Mouse (Mus musculus) heart, embryonic 16.5 days (tissue): ENCODE measurements at regions not wholly inside any gene's neighbourhood (a gene's known extent, or its start where the extent isn't known, plus 50 kb on each side); places are given as distances from the start of the nearest gene placed in this dataset.
A peak's percentile ranks its signal among the peaks of the same experiment; 100 is the strongest.

ENCODE experiments used
- ATAC-seq: fragments of 200-750 bp; cut with Nextera tagmentation; replicated peaks from 2 replicates; pipeline ENCODE4 v1.8.0; 2017; ENCODE audit warnings: moderate number of reproducible peaks; ENCODE audit not compliant: insufficient read depth, low FRiP score; ENCODE audit errors: extremely low read depth
- H3K27ac ChIP-seq: fragments of 300-500 bp; sonication (generic); 2 replicates; pipeline ENCODE4 v1.5.1; 2014; ENCODE audit warnings: mild to moderate bottlenecking, low read length, control low read depth, moderate library complexity
- H3K27me3 ChIP-seq: fragments of 300-500 bp; sonication (generic); 2 replicates; pipeline ENCODE4 v1.6.1; 2014; ENCODE audit warnings: low read length, mixed read lengths; ENCODE audit not compliant: control insufficient read depth, insufficient read depth
- H3K36me3 ChIP-seq: fragments of 300-500 bp; sonication (generic); 2 replicates; pipeline ENCODE4 v1.6.1; 2014; ENCODE audit not compliant: control insufficient read depth, insufficient read depth
- H3K4me1 ChIP-seq: fragments of 300-500 bp; sonication (generic); 2 replicates; pipeline ENCODE4 v1.6.1; 2014; ENCODE audit warnings: low read length, mixed read lengths; ENCODE audit not compliant: control insufficient read depth, insufficient read depth
- H3K4me2 ChIP-seq: fragments of 300-500 bp; sonication (generic); 2 replicates; pipeline ENCODE4 v1.6.1; 2014; ENCODE audit warnings: low read depth, mild to moderate bottlenecking, control low read depth, low read length
- H3K4me3 ChIP-seq: fragments of 300-500 bp; sonication (generic); 2 replicates; pipeline ENCODE4 v1.5.1; 2014; ENCODE audit warnings: mild to moderate bottlenecking, control low read depth, low read length
- H3K9ac ChIP-seq: fragments of 300-500 bp; sonication (generic); 2 replicates; pipeline ENCODE4 v1.6.1; 2014; ENCODE audit warnings: low read length, control low read depth
- H3K9me3 ChIP-seq: fragments of 300-500 bp; sonication (generic); replicated peaks from 2 replicates; pipeline ENCODE4 v1.6.1; 2016; ENCODE audit warnings: low read length; ENCODE audit not compliant: control insufficient read depth
- WGBS: fragments of 180-500 bp; shearing (Covaris S2); extraction: QIAGEN DNeasy Blood & Tissue Kit; methylation state at CpG from one replicate; pipeline ENCODE4 v1.1.7; 2014; 5-methylcytosine and 5-hydroxymethylcytosine counted together

DNA sequence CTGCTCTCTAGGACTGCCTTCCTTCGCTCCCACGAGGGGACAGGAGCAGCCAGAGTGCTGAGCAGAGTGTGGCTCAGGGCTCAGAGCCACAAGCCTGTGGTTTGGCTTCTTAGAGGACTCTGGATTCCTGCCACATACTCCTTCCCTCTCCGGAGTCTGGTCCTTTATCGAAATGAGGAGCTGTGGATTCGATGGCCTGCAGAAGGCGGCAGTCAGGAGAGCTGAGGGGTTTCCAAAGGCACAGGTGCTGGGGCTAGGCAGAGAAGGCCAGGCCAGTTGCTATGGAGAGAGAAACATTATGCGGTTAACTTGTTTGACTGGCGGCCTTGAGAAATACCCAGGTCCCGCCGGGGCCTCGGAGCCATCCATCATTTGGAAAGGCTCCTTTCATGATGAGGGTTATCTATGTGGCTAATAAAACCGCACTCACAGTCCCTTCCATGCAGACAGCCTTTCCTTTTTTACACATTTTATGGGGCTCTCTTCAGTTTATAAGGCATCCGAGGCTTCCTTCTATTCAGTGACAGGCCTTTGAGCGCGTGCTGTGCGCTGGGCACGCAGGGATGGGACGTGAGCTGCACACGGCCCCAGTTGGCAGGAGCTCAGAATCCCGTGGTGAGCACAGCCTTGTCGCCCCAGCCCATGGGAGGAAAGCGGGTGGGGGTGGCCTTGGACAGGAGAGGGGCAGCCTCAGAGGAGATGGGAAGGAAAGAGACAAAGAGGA, 61.2 kb upstream of the Gjb5 start:
- whole genome bisulfite sequencing, result 23% methylated on average over 22 of the region's 22 CpGs
- Histone ChIP-seq H3K36me3 (no peaks in the 10 kb centered on the region), H3K4me2 (peak overlapping the region; percentile 45), H3K9ac (no peak overlapping the region), H3K4me1 (peaks cover 16% of the 10 kb centered on the region), H3K9me3 (no peaks in the 10 kb centered on the region), H3K27me3 (no peaks in the 10 kb centered on the region), H3K27ac (peak overlapping the region; percentile 40; the same call in 1 of the 2 replicates), H3K4me3 (no peak overlapping the region)
- peak; percentile 67 for ATAC-seq

DNA sequence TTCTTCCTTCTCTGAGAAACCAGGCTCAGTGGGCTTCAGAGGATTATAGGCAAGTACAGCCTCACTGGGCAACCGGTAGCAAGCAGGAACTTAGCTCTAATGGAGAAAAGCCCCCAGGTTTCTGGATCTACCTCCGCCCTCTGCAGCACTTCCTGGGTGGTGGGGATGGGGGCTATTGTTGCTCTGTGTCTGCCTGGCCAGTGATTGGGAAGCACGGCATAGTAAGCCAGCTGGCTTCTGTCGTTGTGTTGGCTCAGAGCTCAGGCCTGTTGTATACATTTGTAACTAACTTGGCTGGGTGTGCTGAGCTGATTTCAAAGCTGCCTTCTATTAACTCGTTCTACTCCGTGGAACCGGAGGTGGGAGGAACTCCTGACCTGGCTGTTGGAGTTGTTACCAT, 58.9 kb upstream of the Gjb5 start:
- Histone ChIP-seq H3K27ac (no peak overlapping the region), H3K4me3 (no peak overlapping the region), H3K36me3 (no peaks in the 10 kb centered on the region), H3K9ac (no peak overlapping the region), H3K4me1 (peaks cover 11% of the 10 kb centered on the region), H3K27me3 (no peaks in the 10 kb centered on the region), H3K9me3 (no peaks in the 10 kb centered on the region), H3K4me2 (no peak overlapping the region)
- WGBS, result 46% methylated on average over 7 of the region's 7 CpGs
- no peak for ATAC-seq

- Histone ChIP-seq H3K27me3 (no peaks in the 10 kb centered on the region), H3K4me2 (no peak overlapping the region), H3K9me3 (no peaks in the 10 kb centered on the region), H3K27ac (no peak overlapping the region), H3K9ac (no peak overlapping the region), H3K4me1 (peaks cover 14% of the 10 kb centered on the region), H3K4me3 (no peak overlapping the region), H3K36me3 (no peaks in the 10 kb centered on the region)
- no peak for ATAC-seq
- WGBS, result 43% methylated on average over 14 of the region's 14 CpGs
Observed at GRCm38 (mm10) chr4:127413997-127414964, 56.3 kb upstream of the Gjb5 start.
